Mouse (Mus musculus) effector memory CD4-positive, alpha-beta T cell, adult 5 months (primary cell): Measurements from ENCODE around the gene Podnl1. TPM values are rescaled to one million over a fixed set of nuclear protein-coding genes. Genes with fewer than 3 reads are reported as not detected.

Experiments used
- polyA plus RNA-seq: library from polyadenylated mRNA; unstranded; fragments of 100-300 nt; shearing (Covaris generic); gene quantifications from one replicate; pipeline ENCODE4 v1.2.1, GENCODE M21; 2017

Gene Podnl1
- 30.8 TPM for polyA plus RNA-seq

GRCm38 (mm10) chr8:84125656-84126055 lies at the start of gene Podnl1:
TSS of gene Podnl1 (plus strand) at chr8:84125989.

GRCm38 (mm10) chr8:84104697-84105609 lies 20.8 kb upstream of the Podnl1 start, which contains the start of gene Dcaf15:
TSS of gene Dcaf15 (minus strand) at chr8:84104768.

GRCm38 (mm10) chr8:84147769-84148530 lies 22.2 kb downstream of the Podnl1 start, which contains the start of the genes Cc2d1a and 4930432K21Rik:
TSS of gene Cc2d1a (minus strand) at chr8:84147936.
TSS of gene 4930432K21Rik (plus strand) at chr8:84148025.

Other genes starting within 250 kb of the Podnl1 start
- gene Adgrl1, start 225.9 kb upstream of the Podnl1 start, polyA plus RNA-seq, result 7.7 TPM
- gene Gm10644, start 170.8 kb upstream of the Podnl1 start, polyA plus RNA-seq, result 0.62 TPM
- gene Asf1b, start 170.5 kb upstream of the Podnl1 start, polyA plus RNA-seq, result 7.1 TPM
- gene Prkaca, start 153.0 kb upstream of the Podnl1 start, polyA plus RNA-seq, result 36.3 TPM
- 6.2 TPM for gene Samd1, start 128.3 kb upstream of the Podnl1 start, polyA plus RNA-seq
- gene 1700067K01Rik, start 124.5 kb upstream of the Podnl1 start, polyA plus RNA-seq, result not detected
- gene 2210011C24Rik, start 113.8 kb upstream of the Podnl1 start, polyA plus RNA-seq, result 1.6 TPM
- 7.7 TPM for gene Palm3, start 104.5 kb upstream of the Podnl1 start, polyA plus RNA-seq
- gene Il27ra, start 83.4 kb upstream of the Podnl1 start, polyA plus RNA-seq, result 221 TPM
- gene Rln3, start 81.0 kb upstream of the Podnl1 start, polyA plus RNA-seq, result 1.6 TPM
- 1.7 TPM for gene Gm10643, start 60.9 kb upstream of the Podnl1 start, polyA plus RNA-seq
- 34.0 TPM for gene Rfx1, start 59.2 kb upstream of the Podnl1 start, polyA plus RNA-seq
- 31.7 TPM for gene Dcaf15, start 21.2 kb upstream of the Podnl1 start, polyA plus RNA-seq
- gene Cc2d1a, start 21.9 kb downstream of the Podnl1 start, polyA plus RNA-seq, result 43.2 TPM
- gene 4930432K21Rik, start 22.0 kb downstream of the Podnl1 start, polyA plus RNA-seq, result 0.56 TPM
- not detected for gene Nanos3, start 59.2 kb downstream of the Podnl1 start, polyA plus RNA-seq
- 53.2 TPM for gene Zswim4, start 111.1 kb downstream of the Podnl1 start, polyA plus RNA-seq
- 577 TPM for gene D8Ertd738e, start 123.7 kb downstream of the Podnl1 start, polyA plus RNA-seq
- 117 TPM for gene Mri1, start 131.3 kb downstream of the Podnl1 start, polyA plus RNA-seq
- 19.3 TPM for gene Ccdc130, start 144.4 kb downstream of the Podnl1 start, polyA plus RNA-seq